Mouse (Mus musculus) lung, adult 18-20 months (tissue): ENCODE data around the gene Prdm11.
A peak's percentile ranks its signal among the peaks of the same experiment; 100 is the strongest.

Experiments used
- DNase-seq, 2 experiments: peaks; one replicate each; pipeline ENCODE4 v3.0.0; 2022; ENCODE audit warnings: mixed read lengths in 2 of 2

Prdm11 gene

GRCm38 (mm10) chr2:93045818-93046508 lies at the start of gene Prdm11:
Gene Prdm11, minus strand, starts transcription at chr2:93046167.
- peak in 1 of 2 experiments; percentile 27 for DNase-seq

DNA sequence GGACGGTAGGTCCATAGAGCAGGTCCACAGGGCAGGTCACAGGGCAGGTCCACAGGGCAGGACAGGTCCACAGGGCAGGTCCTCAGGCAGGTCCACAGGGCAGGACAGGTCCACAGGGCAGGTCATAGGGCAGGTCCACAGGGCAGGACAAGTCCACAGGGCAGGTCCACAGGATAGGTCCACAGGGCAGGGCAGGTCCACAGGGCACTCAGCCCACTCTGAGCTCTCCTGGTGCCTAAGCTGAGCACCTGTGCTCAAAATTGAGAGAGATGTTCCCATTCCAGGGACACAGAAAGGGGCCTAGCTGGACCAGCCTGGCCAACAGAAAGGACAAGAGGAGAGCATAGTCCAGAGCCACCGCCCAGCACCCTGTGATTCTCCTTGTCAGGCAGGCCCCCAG lies 46.4 kb upstream of the Prdm11 start:
- no peak for DNase-seq

GRCm38 (mm10) chr2:93091679-93092078 lies 45.7 kb upstream of the Prdm11 start:
- no peak for DNase-seq

- DNase-seq = no peak
These were observed 43.6 kb upstream of the Prdm11 start for GRCm38 (mm10) chr2:93089379-93090089.

DNA sequence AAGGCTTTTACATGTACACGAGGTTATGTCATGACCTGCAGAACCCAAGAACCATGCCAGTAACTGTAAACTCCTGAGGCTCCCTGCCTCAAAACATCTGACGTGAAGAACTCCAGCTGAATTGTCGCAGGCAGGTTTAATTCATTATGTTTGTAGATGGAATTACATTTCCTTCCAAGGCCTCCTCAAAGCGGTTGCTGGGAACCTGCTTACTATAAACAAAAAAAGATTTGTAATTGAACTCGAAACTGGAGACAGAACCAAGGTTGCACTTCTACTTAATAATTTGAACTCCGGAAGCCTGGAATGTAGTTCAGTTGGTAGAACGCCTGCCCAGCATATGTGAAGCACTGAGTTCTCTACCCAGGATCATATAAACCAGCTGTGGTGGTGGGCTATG lies 42.0 kb upstream of the Prdm11 start:
- no peak for DNase-seq

- DNase-seq = no peak
These were observed 39.5 kb upstream of the Prdm11 start for GRCm38 (mm10) chr2:93085291-93086027.

GRCm38 (mm10) chr2:93084481-93084880 lies 38.5 kb upstream of the Prdm11 start:
- no peak for DNase-seq

DNA sequence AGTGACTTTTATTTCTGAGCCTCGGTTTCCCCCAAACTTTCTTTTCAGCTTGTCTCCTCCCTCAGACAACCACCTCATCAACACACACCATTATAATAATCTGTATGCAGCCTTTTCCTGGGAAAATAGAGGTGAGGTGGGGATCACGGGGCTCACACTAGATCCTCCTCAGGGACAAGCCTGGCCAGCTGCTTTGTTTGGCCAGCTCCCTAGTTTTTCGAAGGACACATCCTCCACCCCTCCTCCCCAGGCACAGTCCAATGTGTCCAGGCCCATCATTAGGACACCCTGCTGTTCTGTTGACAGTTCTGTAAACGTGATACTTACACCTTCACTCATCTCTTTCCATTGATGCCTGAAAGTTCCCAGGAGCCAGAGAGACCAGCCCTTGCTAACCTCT lies 37.4 kb upstream of the Prdm11 start:
- no peak for DNase-seq

- peak; percentile 59 to 71 for DNase-seq
These were observed 36.9 kb upstream of the Prdm11 start for GRCm38 (mm10) chr2:93082846-93083245.

DNA sequence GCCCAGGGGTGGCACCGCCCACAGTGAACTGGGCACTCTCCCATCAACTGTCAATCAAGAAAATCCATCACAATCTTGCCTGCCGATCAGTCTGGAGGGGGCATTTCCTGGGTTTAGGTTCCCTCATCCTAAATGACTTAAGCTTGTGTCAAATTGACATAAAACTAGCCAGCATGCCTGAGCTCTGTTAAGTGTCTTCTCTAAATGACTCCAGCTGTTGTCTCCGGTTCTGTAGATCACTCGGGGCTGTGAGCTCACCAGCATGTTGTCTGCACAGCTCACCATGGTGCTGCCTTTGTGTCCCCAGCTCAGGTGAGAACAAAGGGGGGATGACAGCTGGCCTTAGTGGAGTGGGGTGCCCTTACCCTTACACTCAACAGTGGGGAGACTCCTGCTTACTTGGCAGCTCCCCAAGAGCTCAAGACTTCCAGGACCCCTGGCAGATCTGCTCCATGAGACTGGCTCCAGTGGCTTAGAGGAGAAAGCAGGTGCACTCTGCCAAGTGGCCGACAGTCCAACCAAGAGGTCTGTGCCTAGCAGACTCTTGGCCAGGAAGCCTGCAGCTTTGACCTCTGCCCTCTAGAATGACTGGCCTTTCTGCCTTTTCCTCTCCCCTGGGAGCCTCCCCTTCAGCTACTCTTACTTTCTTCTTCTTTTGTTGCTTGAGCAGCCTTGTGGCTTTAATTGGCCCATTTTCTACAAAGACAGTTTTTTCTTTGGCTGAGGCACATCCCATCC lies 35.1 kb upstream of the Prdm11 start:
- DNase-seq = no peak

DNA sequence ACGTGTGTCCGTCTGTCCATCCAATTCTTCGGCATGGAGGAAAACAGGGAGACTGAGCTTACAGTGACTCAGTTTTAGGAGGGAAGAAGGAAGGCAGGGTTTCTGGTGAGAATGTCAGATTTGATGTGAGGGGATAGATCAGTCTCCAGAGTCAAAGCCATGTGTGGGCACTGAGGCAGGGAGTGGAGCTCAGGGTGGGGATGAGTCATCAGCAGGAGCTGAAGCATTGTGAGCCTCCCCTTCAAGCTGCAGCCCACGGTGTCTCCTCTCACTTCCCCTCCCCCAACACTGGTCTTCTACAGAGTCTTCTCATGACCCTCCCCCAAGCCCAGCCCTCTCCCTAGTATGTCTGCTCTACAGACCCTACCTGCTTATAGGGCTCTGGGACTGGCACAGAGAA lies 33.4 kb upstream of the Prdm11 start:
- no peak for DNase-seq

- DNase-seq = no peak
These were observed 30.6 kb upstream of the Prdm11 start for GRCm38 (mm10) chr2:93076578-93076955.

DNA sequence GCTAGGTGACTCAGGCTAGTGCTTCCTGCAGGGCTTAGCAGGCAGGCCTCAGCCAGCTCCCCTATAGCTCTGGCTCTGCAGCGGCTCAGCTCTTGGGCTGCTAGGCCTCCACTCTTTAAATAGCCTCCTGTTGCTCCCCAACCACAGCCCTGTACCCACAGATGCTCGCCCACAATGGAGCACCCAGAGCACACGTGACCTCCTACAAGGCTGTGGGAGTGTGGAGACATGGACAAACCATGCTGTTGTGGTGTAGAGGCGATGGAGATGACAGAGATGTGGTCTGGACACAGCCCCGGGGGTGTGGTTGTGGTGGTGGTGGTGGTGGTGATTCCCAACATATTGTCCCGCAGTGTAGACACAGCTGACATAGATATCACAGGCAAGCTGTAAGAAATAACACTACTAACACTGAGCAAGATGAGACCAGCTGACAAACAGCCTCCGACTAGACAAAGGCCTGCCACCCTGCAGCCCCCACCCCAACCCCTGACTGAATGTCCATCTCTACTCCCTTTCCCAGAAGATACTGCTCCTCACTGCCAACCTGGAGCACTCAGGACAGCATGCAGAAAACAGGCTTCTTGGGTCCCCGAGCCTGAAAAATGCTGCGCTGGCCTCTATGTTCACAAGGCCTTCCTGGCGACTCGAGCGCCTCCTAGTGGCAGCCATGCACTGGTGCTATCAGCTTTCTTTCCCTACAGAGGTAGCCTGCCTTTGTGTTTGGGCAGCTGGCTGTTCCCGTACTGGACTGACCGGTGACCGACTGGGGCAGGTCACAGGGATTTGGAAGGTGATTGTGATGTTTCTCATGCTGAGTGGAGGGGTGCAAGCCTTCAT lies 30.0 kb upstream of the Prdm11 start:
- peak; percentile 45 to 61 for DNase-seq

DNA sequence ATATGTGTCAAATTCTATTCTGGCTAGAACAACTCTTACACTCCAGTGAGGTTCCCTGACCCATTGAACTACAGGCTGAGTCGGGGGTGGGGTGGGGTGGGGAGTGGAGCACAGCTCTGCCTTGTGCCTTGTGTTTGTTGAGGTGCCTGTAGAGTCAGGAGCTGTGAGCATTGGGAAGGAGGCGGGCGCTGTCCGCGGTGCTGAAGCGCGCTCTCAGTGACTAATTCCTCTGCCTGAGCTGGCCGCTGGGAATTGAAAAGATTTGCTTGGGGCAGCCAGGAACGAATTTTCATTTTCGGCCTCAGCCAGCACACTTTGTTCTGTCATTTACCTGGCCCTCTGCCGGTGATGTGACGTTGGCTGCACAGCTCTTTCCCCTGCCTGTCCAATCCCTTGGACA lies 25.7 kb upstream of the Prdm11 start:
- peak; percentile 42 to 49 for DNase-seq

DNA sequence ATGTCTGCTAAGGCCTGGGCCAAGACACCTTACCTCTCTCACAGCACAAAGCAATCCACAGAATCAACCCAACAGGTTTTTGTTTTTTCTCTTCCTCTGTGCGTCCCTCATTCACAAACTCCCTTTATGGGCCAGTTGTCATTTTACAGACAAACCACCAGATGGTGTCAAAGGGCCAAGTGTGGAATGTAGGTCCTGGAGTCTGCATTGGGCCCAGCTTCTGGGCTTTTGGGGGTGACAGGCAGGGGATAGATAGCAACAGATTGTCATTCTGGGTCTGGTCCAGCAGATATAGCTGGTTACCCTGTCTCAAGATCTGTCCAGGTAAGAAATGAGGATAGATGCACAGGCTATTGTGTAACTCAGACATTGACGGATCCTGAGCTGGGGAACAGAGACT lies 23.0 kb upstream of the Prdm11 start:
- no peak for DNase-seq

- peak in 1 of 2 experiments; percentile 39 for DNase-seq
These were observed 17.4 kb upstream of the Prdm11 start for GRCm38 (mm10) chr2:93063347-93063746.

DNA sequence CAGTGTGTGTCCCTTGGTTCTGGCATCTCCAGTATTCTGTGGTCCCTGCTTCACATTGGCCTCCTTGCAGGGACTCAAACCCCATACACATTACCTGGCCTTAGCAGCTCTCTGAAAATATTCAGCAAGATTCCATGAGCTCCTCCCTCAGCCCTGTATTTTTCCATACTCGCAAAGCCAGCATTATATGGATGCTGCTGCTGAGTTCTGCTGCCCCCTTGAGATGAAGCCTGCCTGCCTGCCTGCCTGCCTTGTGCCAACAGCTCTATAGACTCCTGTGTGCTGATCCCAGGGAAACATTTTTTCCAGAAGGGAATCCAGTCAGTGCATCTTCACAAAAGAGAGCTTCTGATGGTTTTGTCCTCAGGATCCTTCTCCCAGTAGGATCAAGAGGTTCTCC lies 5.9 kb upstream of the Prdm11 start:
- DNase-seq = peak in 1 of 2 experiments; percentile 31

DNA sequence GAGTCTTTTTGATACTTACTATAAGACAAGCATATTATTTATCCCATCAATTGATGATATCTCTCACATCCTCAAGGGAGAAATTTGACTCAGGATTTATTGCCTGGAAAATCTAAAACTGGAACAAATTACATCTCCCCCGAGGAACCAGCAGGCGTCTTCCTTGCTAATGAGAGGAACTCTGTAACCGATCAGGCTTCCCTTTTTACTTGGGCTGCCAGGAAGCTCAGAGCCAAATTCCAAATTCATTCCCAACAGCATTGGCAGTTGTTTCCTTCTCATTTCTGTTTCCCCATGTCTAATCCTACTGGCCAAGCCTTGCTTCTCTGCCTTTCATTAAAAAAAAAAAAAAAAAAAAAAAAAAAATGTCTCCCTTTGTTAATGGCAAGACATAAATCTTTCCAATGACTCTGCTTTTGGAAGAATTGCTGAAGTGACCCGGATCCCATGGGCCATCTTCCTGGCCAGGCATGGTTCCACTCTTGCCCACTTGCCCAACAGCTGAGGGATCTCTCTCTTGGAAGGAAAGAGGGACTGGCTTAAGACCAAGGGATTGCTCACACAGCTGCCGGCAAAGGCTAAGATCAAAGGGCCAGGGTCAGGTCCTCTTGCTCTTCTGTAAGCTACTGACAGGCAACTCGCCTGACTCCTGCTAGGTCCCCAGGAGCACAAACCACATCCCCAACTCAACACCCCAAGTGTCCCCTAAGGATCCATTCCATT lies 2.8 kb upstream of the Prdm11 start:
- peak; percentile 45 for DNase-seq

- DNase-seq = no peak
These were observed 1.6 kb upstream of the Prdm11 start for GRCm38 (mm10) chr2:93047491-93048050.

DNA sequence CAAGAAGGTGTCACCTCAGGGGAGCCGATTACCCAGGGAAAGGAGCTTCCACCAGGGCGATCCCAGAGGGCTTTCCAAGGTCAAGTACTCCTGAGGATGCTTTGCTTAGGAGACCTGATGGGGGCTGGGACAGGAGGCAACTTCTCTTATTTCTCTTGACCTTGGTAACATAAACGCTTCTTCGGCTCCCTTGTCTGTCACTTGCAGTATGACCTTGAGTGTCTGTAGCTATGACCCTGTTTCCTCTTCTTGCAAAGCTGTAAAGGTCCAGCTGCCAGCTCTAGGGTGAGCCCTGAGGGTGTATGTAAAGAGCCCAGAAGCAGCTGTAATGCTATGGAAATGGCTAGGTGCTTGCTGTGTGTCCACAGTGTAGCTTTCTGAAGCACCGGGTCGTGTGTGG lies 1.1 kb upstream of the Prdm11 start:
- no peak for DNase-seq

DNA sequence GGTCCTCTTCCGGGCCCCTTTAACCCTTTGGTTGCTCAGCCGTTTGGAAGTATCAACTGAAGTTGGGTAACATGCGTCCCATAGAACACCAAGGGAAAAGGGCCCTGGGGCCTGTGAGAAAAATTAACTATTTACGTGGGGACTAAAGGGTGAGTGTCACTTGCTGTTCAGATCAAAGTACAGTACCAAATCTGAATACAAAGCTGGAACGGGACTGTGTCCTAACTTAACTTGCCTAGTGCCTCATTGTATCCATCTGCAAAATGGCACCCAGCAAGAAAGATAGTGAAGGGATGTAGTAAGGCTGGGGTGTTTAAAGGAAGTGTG lies 505 bp upstream of the Prdm11 start:
- DNase-seq = no peak
